8 mouse cellular contexts compared by ENCODE assay signal in genomic region chr15:80949431-80949830, GRCm38 (mm10). TPM values are rescaled to one million over a fixed set of nuclear protein-coding genes. Genes with fewer than 3 reads are reported as not detected.
DNase-seq lines count a peak whose midpoint lies in the region; ATAC-seq and TF ChIP-seq lines count a peak whose summit lies in the region.

No protein-coding gene starts in this region.

- H3K4me3 ChIP-seq in heart, embryonic 12.5 days, result peak overlapping the region; percentile 96
- H3K4me3 ChIP-seq in E14TG2a.4 (replicated peaks; ENCODE audit: low read length), result peak overlapping the region; percentile 97
- peak overlapping the region; percentile 88 for H3K4me3 ChIP-seq in hindbrain, embryonic 10.5 days
- peak overlapping the region; percentile 81 for H3K4me3 ChIP-seq in midbrain, embryonic 10.5 days

- peak overlapping the region; percentile 87 for H3K9ac ChIP-seq in heart, embryonic 12.5 days

- H3K9me3 ChIP-seq in heart, embryonic 12.5 days (replicated peaks), result no peaks in the 10 kb centered on the region
- H3K9me3 ChIP-seq in E14TG2a.4 (ENCODE audit: low read length), result no peaks in the 10 kb centered on the region
- no peaks in the 10 kb centered on the region for H3K9me3 ChIP-seq in hindbrain, embryonic 10.5 days
- no peaks in the 10 kb centered on the region for H3K9me3 ChIP-seq in midbrain, embryonic 10.5 days (replicated peaks)

- WGBS in heart, embryonic 12.5 days, result 56% methylated on average over 4 of the region's 4 CpGs
- WGBS in hindbrain, embryonic 10.5 days, result 70% methylated on average over 4 of the region's 4 CpGs
- WGBS in midbrain, embryonic 10.5 days, result 73% methylated on average over 4 of the region's 4 CpGs

- peaks cover 36% of the 10 kb centered on the region for H3K36me3 ChIP-seq in heart, embryonic 12.5 days
- H3K36me3 ChIP-seq in E14TG2a.4 (ENCODE audit: insufficient read depth, low read length), result peaks cover 41% of the 10 kb centered on the region
- peaks cover 40% of the 10 kb centered on the region for H3K36me3 ChIP-seq in hindbrain, embryonic 10.5 days
- H3K36me3 ChIP-seq in midbrain, embryonic 10.5 days, result peaks cover 40% of the 10 kb centered on the region

- no peak for DNase-seq in heart, postnatal 25 days (ENCODE audit: low spot score)
- no peak for DNase-seq in hindbrain, embryonic 10.5 days (ENCODE audit: low spot score)
- no peak for DNase-seq in midbrain, embryonic 10.5 days (ENCODE audit: low spot score)
- DNase-seq in testis, postnatal 10 days (ENCODE audit: low spot score), result no peak
- no peak for DNase-seq in retina, embryonic 14.5 days (ENCODE audit: low spot score)
- DNase-seq in embryo, embryonic 10.5 days (ENCODE audit: low spot score), result no peak

- no peak for ATAC-seq in heart, embryonic 12.5 days (ENCODE audit: insufficient number of reproducible peaks, low FRiP score)

- H3K4me2 ChIP-seq in heart, embryonic 12.5 days, result peak overlapping the region; percentile 95

- no peak overlapping the region for H3K27ac ChIP-seq in heart, embryonic 12.5 days (ENCODE audit: poor library complexity, severe bottlenecking)
- H3K27ac ChIP-seq in hindbrain, embryonic 10.5 days, result peak overlapping the region; percentile 90
- peak overlapping the region; percentile 91 for H3K27ac ChIP-seq in midbrain, embryonic 10.5 days (replicated peaks)

- intact Hi-C loops in heart, postnatal 25 days (cut with DNase I), result loop anchor here (2.0 to 5.0 kb wide), 2 partner anchors 152 to 243 kb away; no protein-coding TSS in a partner anchor

- peaks cover 14% of the 10 kb centered on the region for H3K4me1 ChIP-seq in heart, embryonic 12.5 days (replicated peaks)
- H3K4me1 ChIP-seq in E14TG2a.4 (replicated peaks; ENCODE audit: low read depth, low read length), result peaks cover 60% of the 10 kb centered on the region
- peaks cover 14% of the 10 kb centered on the region for H3K4me1 ChIP-seq in hindbrain, embryonic 10.5 days (replicated peaks)
- H3K4me1 ChIP-seq in midbrain, embryonic 10.5 days, result peaks cover 19% of the 10 kb centered on the region

- no peaks in the 10 kb centered on the region for H3K27me3 ChIP-seq in heart, embryonic 12.5 days (replicated peaks)
- H3K27me3 ChIP-seq in E14TG2a.4 (ENCODE audit: insufficient read depth, low read length), result no peaks in the 10 kb centered on the region
- no peaks in the 10 kb centered on the region for H3K27me3 ChIP-seq in hindbrain, embryonic 10.5 days (ENCODE audit: insufficient read depth, poor library complexity, severe bottlenecking)
- H3K27me3 ChIP-seq in midbrain, embryonic 10.5 days (ENCODE audit: low read depth, poor library complexity, severe bottlenecking), result no peaks in the 10 kb centered on the region

- no peak for TF ChIP-seq CTCF in E14TG2a.4 (conservative IDR thresholded peaks at IDR 0.05; ENCODE audit: low read length)

RNA-seq across cellular contexts. Expression of gene Adsl, which starts 1.1 kb away (rescaled TPM):
- 162 and 167 TPM in 2 replicates for polyA plus RNA-seq in heart, embryonic 12.5 days (2016; fragmentation: Nextera tagmentation; extraction: Ambion mirVana)
- total RNA-seq in heart, postnatal 25 days (2021), result 10 to 100 TPM; 87.1 to 88.8 TPM
- polyA plus RNA-seq in hindbrain, embryonic 10.5 days (2016; fragmentation: Nextera tagmentation; extraction: Ambion mirVana), result 195 and 203 TPM in 2 replicates
- polyA plus RNA-seq in midbrain, embryonic 10.5 days (2016; fragmentation: Nextera tagmentation; extraction: Ambion mirVana), result 202 and 228 TPM in 2 replicates

RNA-seq across cellular contexts. Expression of gene Sgsm3, which starts 28.1 kb away (rescaled TPM):
- polyA plus RNA-seq in heart, embryonic 12.5 days (2016; fragmentation: Nextera tagmentation; extraction: Ambion mirVana), result 15.7 and 19.0 TPM in 2 replicates
- 10 to 100 TPM; 10.8 to 12.8 TPM for total RNA-seq in heart, postnatal 25 days (2021)
- polyA plus RNA-seq in hindbrain, embryonic 10.5 days (2016; fragmentation: Nextera tagmentation; extraction: Ambion mirVana), result 36.6 and 39.9 TPM in 2 replicates
- polyA plus RNA-seq in midbrain, embryonic 10.5 days (2016; fragmentation: Nextera tagmentation; extraction: Ambion mirVana), result 38.0 and 38.8 TPM in 2 replicates
